Mouse (Mus musculus) intestine, embryonic 14.5 days (tissue): ENCODE data around the gene Btnl2. TPM values are rescaled to one million over a fixed set of nuclear protein-coding genes. Genes with fewer than 3 reads are reported as not detected.

Experiments
- ATAC-seq: fragments of 200-750 bp; cut with Nextera tagmentation; replicated peaks from 2 replicates; pipeline ENCODE4 v1.8.0; 2017; ENCODE audit warnings: low read depth, moderate number of reproducible peaks, moderate TSS enrichment, moderate library complexity; ENCODE audit not compliant: low FRiP score, low TSS enrichment
- DNase-seq: peaks from one replicate; pipeline ENCODE4 v3.0.0-alpha.2; 2018; ENCODE audit warnings: low spot score
- H3K27ac ChIP-seq: fragments of 300-500 bp; sonication (generic); 2 replicates; pipeline ENCODE4 v1.5.1; 2014; ENCODE audit warnings: low read depth, mild to moderate bottlenecking, control low read depth
- H3K27me3 ChIP-seq: fragments of 300-500 bp; sonication (generic); replicated peaks from 2 replicates; pipeline ENCODE4 v1.6.1; 2014; ENCODE audit warnings: low read length, control low read depth; ENCODE audit not compliant: control insufficient read depth, insufficient read depth
- H3K36me3 ChIP-seq: fragments of 300-500 bp; sonication (generic); 2 replicates; pipeline ENCODE4 v1.6.1; 2014; ENCODE audit warnings: low read length, control low read depth; ENCODE audit not compliant: control insufficient read depth, insufficient read depth
- H3K4me1 ChIP-seq: fragments of 300-500 bp; sonication (generic); replicated peaks from 2 replicates; pipeline ENCODE4 v1.6.1; 2014; ENCODE audit warnings: low read length, control low read depth, mixed read lengths; ENCODE audit not compliant: control insufficient read depth, insufficient read depth
- H3K4me2 ChIP-seq: fragments of 300-500 bp; sonication (generic); 2 replicates; pipeline ENCODE4 v1.6.1; 2014; ENCODE audit warnings: low read length
- H3K4me3 ChIP-seq: fragments of 300-500 bp; sonication (generic); 2 replicates; pipeline ENCODE4 v1.5.1; 2014; ENCODE audit warnings: low read depth, low read length, control low read depth, mixed read lengths
- H3K9ac ChIP-seq: fragments of 300-500 bp; sonication (generic); 2 replicates; pipeline ENCODE4 v1.6.1; 2014; ENCODE audit warnings: mild to moderate bottlenecking, low read length
- H3K9me3 ChIP-seq: fragments of 300-500 bp; sonication (generic); 2 replicates; pipeline ENCODE4 v1.6.1; 2016; ENCODE audit warnings: low read length, control low read depth; ENCODE audit not compliant: control insufficient read depth
- WGBS: fragments of 180-500 bp; shearing (Covaris S2); extraction: QIAGEN DNeasy Blood & Tissue Kit; methylation state at CpG from one replicate; pipeline ENCODE4 v1.1.7; 2014; 5-methylcytosine and 5-hydroxymethylcytosine counted together
- polyA plus RNA-seq: library from polyadenylated mRNA; unstranded; fragments of >200 nt; fragmentation: Nextera tagmentation; extraction: Ambion mirVana; gene quantifications from 2 replicates; pipeline ENCODE4 v1.2.1, GENCODE M21; 2014

Btnl2 gene
- polyA plus RNA-seq, 1 experiment from 2014 or later = 0.81 TPM

DNA sequence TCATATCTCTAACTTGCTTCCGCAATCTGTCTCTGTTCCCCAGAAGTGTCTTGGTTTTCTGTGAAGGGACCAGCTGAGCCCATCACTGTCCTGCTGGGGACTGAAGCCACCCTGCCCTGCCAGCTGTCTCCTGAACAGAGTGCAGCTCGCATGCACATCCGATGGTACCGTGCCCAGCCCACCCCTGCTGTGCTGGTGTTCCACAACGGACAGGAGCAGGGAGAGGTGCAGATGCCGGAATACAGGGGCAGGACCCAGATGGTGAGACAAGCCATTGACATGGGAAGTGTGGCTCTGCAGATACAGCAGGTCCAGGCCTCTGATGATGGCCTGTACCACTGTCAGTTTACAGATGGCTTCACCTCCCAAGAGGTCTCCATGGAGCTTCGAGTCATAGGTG, 24.8 kb downstream of the Btnl2 start:
- H3K36me3 ChIP-seq = no peaks in the 10 kb centered on the region
- DNase-seq (no peak), ATAC-seq (no peak)
- H3K4me3 ChIP-seq = no peak overlapping the region
- no peaks in the 10 kb centered on the region for H3K4me1 ChIP-seq
- H3K9ac ChIP-seq = no peak overlapping the region
- no peaks in the 10 kb centered on the region for H3K9me3 ChIP-seq
- 77% methylated on average over 7 of the region's 7 CpGs for WGBS
- H3K27ac ChIP-seq = no peak overlapping the region
- H3K4me2 ChIP-seq = no peak overlapping the region
- no peaks in the 10 kb centered on the region for H3K27me3 ChIP-seq

DNA sequence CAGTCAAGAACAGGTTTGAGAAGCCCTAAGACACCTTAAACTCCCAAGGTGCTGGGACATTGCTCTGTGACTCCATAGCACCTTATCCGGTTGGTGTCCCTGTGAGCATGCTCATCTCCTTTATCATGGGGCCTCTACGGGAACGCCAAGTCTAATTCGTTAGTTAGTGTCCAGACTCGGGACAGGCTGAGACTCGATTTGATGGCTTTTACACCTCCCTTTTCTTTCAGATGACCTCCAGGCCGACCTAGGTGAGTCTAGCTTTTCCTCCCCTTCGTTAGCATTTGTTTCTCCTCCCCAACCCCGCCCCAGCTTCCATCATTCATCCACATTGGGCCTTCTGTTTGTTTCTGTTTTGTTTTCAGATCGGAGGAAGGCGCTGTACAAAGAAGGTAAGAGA, 27.3 kb downstream of the Btnl2 start:
- Histone ChIP-seq H3K36me3 (no peaks in the 10 kb centered on the region), H3K4me1 (no peaks in the 10 kb centered on the region), H3K9ac (no peak overlapping the region), H3K4me3 (no peak overlapping the region), H3K9me3 (no peaks in the 10 kb centered on the region), H3K27ac (no peak overlapping the region), H3K4me2 (no peak overlapping the region), H3K27me3 (no peaks in the 10 kb centered on the region)
- ATAC-seq (no peak), DNase-seq (no peak)
- WGBS = 71% methylated on average over 11 of the region's 11 CpGs

- Histone ChIP-seq H3K9ac (no peak overlapping the region), H3K27ac (no peak overlapping the region), H3K4me1 (no peaks in the 10 kb centered on the region), H3K4me3 (no peak overlapping the region), H3K4me2 (no peak overlapping the region), H3K27me3 (no peaks in the 10 kb centered on the region), H3K36me3 (no peaks in the 10 kb centered on the region), H3K9me3 (no peaks in the 10 kb centered on the region)
- no peak for ATAC-seq
- WGBS = 72% methylated on average over 7 of the region's 7 CpGs
- no peak for DNase-seq
Observed at GRCm38 (mm10) chr17:34383212-34383611, 28.6 kb downstream of the Btnl2 start.

GRCm38 (mm10) chr17:34384699-34385098, 30.1 kb downstream of the Btnl2 start:
- Histone ChIP-seq H3K9me3 (no peaks in the 10 kb centered on the region), H3K27me3 (no peaks in the 10 kb centered on the region), H3K9ac (no peak overlapping the region), H3K27ac (no peak overlapping the region), H3K36me3 (no peaks in the 10 kb centered on the region), H3K4me3 (no peak overlapping the region), H3K4me2 (no peak overlapping the region), H3K4me1 (no peaks in the 10 kb centered on the region)
- ATAC-seq (no peak), DNase-seq (no peak)
- WGBS = 72% methylated on average over 3 of the region's 3 CpGs

DNA sequence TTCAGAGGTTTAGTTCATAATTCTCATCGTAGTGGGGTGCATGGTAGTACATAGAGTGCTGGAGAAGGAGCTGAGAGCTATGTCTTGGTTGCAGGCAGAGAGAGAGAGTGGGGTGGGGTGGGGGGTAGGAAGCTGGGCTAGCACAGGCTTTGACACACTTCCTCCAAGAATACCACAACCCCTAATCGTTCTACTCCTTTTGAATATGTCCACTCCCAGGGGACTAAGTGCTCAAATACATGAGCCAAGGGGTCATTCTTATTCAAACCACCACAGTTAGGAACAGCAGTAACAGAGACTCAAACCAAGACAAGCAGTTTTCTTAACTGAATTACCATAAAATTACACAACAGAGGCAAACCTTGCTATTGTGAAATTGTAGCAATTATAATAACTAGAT, 32.0 kb downstream of the Btnl2 start:
- DNase-seq (no peak), ATAC-seq (no peak)
- Histone ChIP-seq H3K27me3 (peaks cover 5% of the 10 kb centered on the region; the same call in 1 of the 2 replicates), H3K36me3 (no peaks in the 10 kb centered on the region), H3K9ac (no peak overlapping the region), H3K4me3 (no peak overlapping the region), H3K4me2 (no peak overlapping the region), H3K27ac (no peak overlapping the region), H3K9me3 (no peaks in the 10 kb centered on the region), H3K4me1 (no peaks in the 10 kb centered on the region)
- WGBS = 76% methylated on average over 2 of the region's 2 CpGs

DNA sequence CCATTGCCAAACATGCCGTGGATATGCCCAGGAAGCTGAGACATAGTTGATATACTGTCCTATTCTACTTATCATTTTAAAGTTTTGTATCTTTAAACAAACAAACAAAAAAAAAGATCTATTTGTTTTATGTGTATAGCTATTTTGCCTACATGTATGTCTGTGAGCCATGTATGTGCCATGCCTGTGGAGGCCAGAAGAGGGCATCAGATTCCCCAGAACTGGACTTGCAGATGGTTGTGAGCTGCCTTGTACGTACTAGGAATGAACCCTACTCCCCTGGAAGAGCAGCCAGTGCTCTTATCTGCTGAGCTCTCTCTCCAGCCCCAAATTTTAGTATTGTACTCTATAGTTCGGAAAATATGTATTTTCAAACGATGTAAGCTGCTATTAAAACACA, 33.9 kb downstream of the Btnl2 start:
- no peak for ATAC-seq
- no peak overlapping the region for H3K27ac ChIP-seq
- peaks cover 6% of the 10 kb centered on the region; the same call in 1 of the 2 replicates for H3K27me3 ChIP-seq
- no peaks in the 10 kb centered on the region for H3K36me3 ChIP-seq
- 35% methylated on average over 4 of the region's 4 CpGs for WGBS
- no peak for DNase-seq
- no peaks in the 10 kb centered on the region for H3K9me3 ChIP-seq
- no peak overlapping the region for H3K4me2 ChIP-seq
- H3K4me3 ChIP-seq = no peak overlapping the region
- H3K4me1 ChIP-seq = no peaks in the 10 kb centered on the region
- H3K9ac ChIP-seq = no peak overlapping the region

GRCm38 (mm10) chr17:34391507-34391906, 36.9 kb downstream of the Btnl2 start:
- WGBS = 61% methylated on average over 7 of the region's 7 CpGs

GRCm38 (mm10) chr17:34392321-34392720, 37.7 kb downstream of the Btnl2 start:
- peaks cover 6% of the 10 kb centered on the region; the same call in 1 of the 2 replicates for H3K27me3 ChIP-seq
- no peaks in the 10 kb centered on the region for H3K36me3 ChIP-seq
- DNase-seq (peak; percentile 67), ATAC-seq (no peak)
- peak overlapping the region; percentile 22 for H3K4me3 ChIP-seq
- no peaks in the 10 kb centered on the region for H3K4me1 ChIP-seq
- H3K4me2 ChIP-seq = peak overlapping the region; percentile 57
- H3K9me3 ChIP-seq = no peaks in the 10 kb centered on the region
- 4% methylated on average over 24 of the region's 24 CpGs for WGBS
- no peak overlapping the region for H3K9ac ChIP-seq
- H3K27ac ChIP-seq = no peak overlapping the region

More at GRCm38 (mm10) chr17:34391507-34391906, 36.9 kb downstream of the Btnl2 start:
- Histone ChIP-seq H3K9ac (no peak overlapping the region), H3K9me3 (no peaks in the 10 kb centered on the region), H3K4me1 (no peaks in the 10 kb centered on the region), H3K4me3 (no peak overlapping the region), H3K27ac (no peak overlapping the region), H3K4me2 (no peak overlapping the region), H3K36me3 (no peaks in the 10 kb centered on the region), H3K27me3 (peaks cover 6% of the 10 kb centered on the region; the same call in 1 of the 2 replicates)
- ATAC-seq = no peak
- no peak for DNase-seq

DNA sequence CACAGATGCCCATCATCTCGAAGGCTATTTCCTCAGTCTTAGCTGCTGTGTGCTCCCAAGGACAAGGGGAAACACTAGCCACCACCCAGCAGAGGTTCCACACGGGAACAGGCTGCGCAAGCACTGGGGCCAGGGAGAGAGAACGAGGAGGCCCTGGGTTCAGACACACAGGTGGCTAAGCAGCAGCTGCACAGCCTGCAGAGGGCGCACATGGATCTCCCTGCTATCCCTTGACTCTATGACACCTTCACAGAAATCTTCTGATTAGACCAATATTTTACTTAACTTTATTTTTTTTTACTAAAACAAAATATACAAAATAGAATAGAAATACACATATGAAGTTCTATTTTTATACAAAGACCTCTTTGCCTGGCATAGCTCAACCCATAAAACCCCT, 42.7 kb downstream of the Btnl2 start:
- H3K36me3 ChIP-seq = no peaks in the 10 kb centered on the region
- H3K9me3 ChIP-seq = no peaks in the 10 kb centered on the region
- no peak overlapping the region for H3K4me3 ChIP-seq
- H3K4me2 ChIP-seq = no peak overlapping the region
- no peak overlapping the region for H3K9ac ChIP-seq
- no peak overlapping the region for H3K27ac ChIP-seq
- no peak for DNase-seq
- no peak for ATAC-seq
- WGBS = 69% methylated on average over 5 of the region's 5 CpGs
- H3K4me1 ChIP-seq = no peaks in the 10 kb centered on the region
- H3K27me3 ChIP-seq = no peaks in the 10 kb centered on the region
